Mouse (Mus musculus) midbrain, postnatal 0 days (tissue): ENCODE measurements around the gene Mrpl43. TPM values are rescaled to one million over a fixed set of nuclear protein-coding genes. Genes with fewer than 3 reads are reported as not detected.

ENCODE experiments used
- ATAC-seq: fragments of 200-750 bp; cut with Nextera tagmentation; 2 replicates; pipeline ENCODE4 v1.8.0; 2017; ENCODE audit warnings: moderate number of reproducible peaks, mild to moderate bottlenecking, moderate TSS enrichment, moderate library complexity; ENCODE audit not compliant: low FRiP score
- DNase-seq: peaks from one replicate; pipeline ENCODE4 v3.0.0-alpha.2; 2015; ENCODE audit warnings: low spot score
- H3K27ac ChIP-seq: fragments of 300-500 bp; sonication (generic); 2 replicates; pipeline ENCODE4 v1.5.1; 2014; ENCODE audit warnings: low read depth, mild to moderate bottlenecking, low read length, mixed read lengths
- H3K27me3 ChIP-seq: fragments of 300-500 bp; sonication (generic); 2 replicates; pipeline ENCODE4 v1.6.1; 2014; ENCODE audit warnings: low read length, control low read depth, mixed read lengths; ENCODE audit not compliant: insufficient read depth
- H3K36me3 ChIP-seq: fragments of 300-500 bp; sonication (generic); 2 replicates; pipeline ENCODE4 v1.6.1; 2014; ENCODE audit warnings: low read length, control low read depth, mixed read lengths; ENCODE audit not compliant: insufficient read depth
- H3K4me1 ChIP-seq: fragments of 300-500 bp; sonication (generic); 2 replicates; pipeline ENCODE4 v1.6.1; 2014; ENCODE audit warnings: mild to moderate bottlenecking, control low read depth, antibody characterized with exemption, low read length, mixed read lengths; ENCODE audit not compliant: insufficient read depth
- H3K4me2 ChIP-seq: fragments of 300-500 bp; sonication (generic); 2 replicates; pipeline ENCODE4 v1.6.1; 2014; ENCODE audit warnings: low read depth, mild to moderate bottlenecking, low read length, mixed read lengths; ENCODE audit not compliant: poor library complexity, severe bottlenecking
- H3K4me3 ChIP-seq: fragments of 300-500 bp; sonication (generic); 2 replicates; pipeline ENCODE4 v1.5.1; 2014; ENCODE audit warnings: low read depth, mild to moderate bottlenecking, low read length, moderate library complexity
- H3K9ac ChIP-seq: fragments of 300-500 bp; sonication (generic); replicated peaks from 2 replicates; pipeline ENCODE4 v1.6.1; 2014; ENCODE audit warnings: mild to moderate bottlenecking, low read length, moderate library complexity, mixed read lengths; ENCODE audit not compliant: poor library complexity, severe bottlenecking
- H3K9me3 ChIP-seq: fragments of 300-500 bp; sonication (generic); 2 replicates; pipeline ENCODE4 v1.6.1; 2016; ENCODE audit warnings: low read length, control low read depth
- CTCF ChIP-seq: IDR thresholded peaks from 2 replicates; pipeline ENCODE4 v1.5.1; 2016; ENCODE audit warnings: antibody characterized with exemption, mild to moderate bottlenecking
- WGBS: fragments of 180-500 bp; shearing (Covaris S2); extraction: QIAGEN DNeasy Blood & Tissue Kit; methylation state at CpG from one replicate; pipeline ENCODE4 v1.1.7; 2014; 5-methylcytosine and 5-hydroxymethylcytosine counted together
- polyA plus RNA-seq: library from polyadenylated mRNA; unstranded; fragments of >200 nt; fragmentation: Nextera tagmentation; extraction: Ambion mirVana; gene quantifications from 2 replicates; pipeline ENCODE4 v1.2.1, GENCODE M21; 2015
- total RNA-seq: library from RNA; depleted of rRNA; stranded (reverse); fragments of >200 nt; gene quantifications from 2 replicates; pipeline ENCODE4 v1.2.3, GENCODE M21; 2014

Gene Mrpl43
- total and polyA plus RNA-seq, 2 experiments from 2014 or later, result 87.6 to 105 TPM

DNA sequence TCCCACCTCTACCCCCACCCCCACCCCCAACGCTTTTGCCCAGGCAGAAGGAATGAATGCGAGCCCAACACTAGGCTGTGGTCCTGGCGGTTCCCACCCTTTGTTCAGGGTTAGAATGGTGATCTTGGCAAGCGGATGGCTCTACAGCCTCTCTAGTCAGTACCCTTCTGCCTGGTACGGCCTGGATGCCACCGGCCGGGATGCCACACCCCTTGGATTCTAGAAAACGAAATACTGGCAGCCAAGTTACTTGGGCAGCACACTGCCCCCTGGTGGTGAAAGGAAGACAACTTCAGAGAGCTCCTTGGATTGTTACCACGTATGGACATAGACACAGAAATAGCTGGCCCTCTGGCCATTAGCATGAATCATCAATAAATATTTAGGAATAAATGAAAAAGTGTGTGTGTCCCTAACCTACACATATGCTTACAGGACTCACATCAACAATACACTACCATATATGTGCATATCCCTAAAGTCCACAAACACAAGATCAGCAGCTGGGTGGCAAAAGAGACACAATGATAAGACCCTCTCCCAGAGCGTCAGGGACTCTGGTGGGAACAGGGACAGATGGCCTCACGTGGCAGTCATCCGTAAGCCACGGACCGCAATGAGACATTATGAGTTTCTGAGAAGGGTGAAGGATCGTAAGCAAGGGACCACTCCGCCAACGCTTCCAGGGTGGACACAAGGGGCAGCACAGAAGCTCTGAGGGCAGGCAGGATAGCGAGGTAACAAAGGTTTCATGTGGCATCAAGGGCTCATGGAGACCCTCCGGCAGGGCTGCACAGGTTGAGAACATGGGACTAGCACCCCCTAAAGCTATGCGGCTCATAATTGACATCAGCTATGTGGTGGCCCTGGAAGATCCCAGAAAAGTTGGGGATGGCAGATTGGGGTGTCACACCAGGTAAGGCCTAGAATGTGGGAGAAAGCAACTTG lies 24.8 kb upstream of the Mrpl43 start:
- Histone ChIP-seq H3K27me3 (no peaks in the 10 kb centered on the region), H3K27ac (no peak overlapping the region), H3K4me1 (no peaks in the 10 kb centered on the region), H3K4me3 (no peak overlapping the region), H3K4me2 (peak overlapping the region; percentile 29; the same call in 1 of the 2 replicates), H3K36me3 (peaks cover 13% of the 10 kb centered on the region), H3K9me3 (no peaks in the 10 kb centered on the region), H3K9ac (no peak overlapping the region)
- peak; percentile 92 for TF ChIP-seq CTCF
- 39% methylated on average over 20 of the region's 20 CpGs for WGBS
- ATAC-seq (peak; percentile 47; the same call in 1 of the 2 replicates), DNase-seq (peak; percentile 92)

DNA sequence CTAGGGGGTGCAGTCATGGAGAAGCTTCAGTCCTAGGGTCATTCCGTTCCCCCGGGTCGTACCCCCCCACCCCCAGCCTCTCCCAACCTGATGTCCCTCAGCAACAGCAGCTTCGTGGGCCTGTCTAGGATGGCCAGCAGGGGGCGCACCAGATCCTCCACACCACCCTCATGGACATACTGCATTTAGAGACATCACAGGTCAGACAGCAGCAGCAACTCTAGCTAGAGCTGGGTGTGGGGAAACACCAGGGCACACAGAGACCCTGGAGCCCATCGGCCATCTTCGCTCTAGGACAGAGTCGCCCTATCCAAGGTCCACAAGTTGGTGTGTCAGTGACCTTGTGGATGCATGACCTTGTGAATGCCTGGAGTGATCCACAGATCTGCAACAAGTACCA lies 23.9 kb upstream of the Mrpl43 start:
- peak; percentile 77 for TF ChIP-seq CTCF
- no peaks in the 10 kb centered on the region for H3K9me3 ChIP-seq
- WGBS, result 44% methylated on average over 8 of the region's 8 CpGs
- no peak overlapping the region for H3K4me3 ChIP-seq
- peaks cover 21% of the 10 kb centered on the region for H3K36me3 ChIP-seq
- H3K4me2 ChIP-seq, result no peak overlapping the region
- H3K4me1 ChIP-seq, result no peaks in the 10 kb centered on the region
- H3K27me3 ChIP-seq, result no peaks in the 10 kb centered on the region
- ATAC-seq, result no peak
- no peak overlapping the region for H3K27ac ChIP-seq
- peak; percentile 48 for DNase-seq
- no peak overlapping the region for H3K9ac ChIP-seq

DNA sequence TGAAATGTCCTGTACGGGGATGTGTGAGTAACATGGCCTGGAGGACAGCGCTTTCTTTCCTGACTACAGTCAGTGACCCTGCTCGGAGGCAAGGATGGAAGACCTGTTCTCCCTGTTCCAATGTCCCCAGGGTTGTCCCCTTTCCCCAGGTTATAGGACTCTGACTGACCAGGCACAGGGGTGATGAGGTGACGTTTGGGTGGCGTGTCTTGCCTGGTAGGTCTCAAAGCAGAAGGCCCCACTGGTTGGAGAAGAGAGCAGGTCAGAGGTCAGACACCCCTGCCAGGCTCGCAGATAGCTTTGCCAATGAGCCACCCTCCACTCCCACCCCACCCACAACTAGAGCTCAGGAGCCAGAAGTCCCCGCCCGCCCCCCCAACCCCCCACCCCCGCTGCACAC lies 23.3 kb upstream of the Mrpl43 start:
- H3K4me1 ChIP-seq, result no peaks in the 10 kb centered on the region
- H3K27me3 ChIP-seq, result no peaks in the 10 kb centered on the region
- H3K4me2 ChIP-seq, result no peak overlapping the region
- H3K36me3 ChIP-seq, result peaks cover 21% of the 10 kb centered on the region
- ATAC-seq (no peak), DNase-seq (no peak)
- no peak overlapping the region for H3K9ac ChIP-seq
- no peak for TF ChIP-seq CTCF
- whole genome bisulfite sequencing, result 53% methylated on average over 9 of the region's 9 CpGs
- no peaks in the 10 kb centered on the region for H3K9me3 ChIP-seq
- H3K27ac ChIP-seq, result no peak overlapping the region
- H3K4me3 ChIP-seq, result no peak overlapping the region

DNA sequence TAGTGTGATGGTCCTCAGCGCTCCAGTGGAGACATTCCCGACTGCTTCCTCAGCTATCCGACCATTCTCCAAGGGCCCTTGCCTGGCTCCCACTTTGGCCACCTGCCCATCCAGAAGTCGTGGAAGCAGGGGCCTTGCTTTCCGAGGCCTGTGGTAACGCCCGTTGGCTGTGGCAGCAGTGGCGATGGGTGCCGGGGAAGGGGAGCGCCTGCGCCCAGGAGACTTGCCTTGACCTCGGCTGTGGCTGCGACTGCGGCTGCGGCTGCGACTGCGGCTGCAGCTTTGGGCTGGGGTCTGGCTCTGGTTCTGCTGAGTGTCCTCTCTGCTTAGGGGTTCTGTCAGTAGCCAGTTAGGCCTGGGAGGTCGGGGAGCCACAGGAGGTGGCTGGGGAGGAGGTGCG lies 22.5 kb upstream of the Mrpl43 start:
- H3K4me3 ChIP-seq, result no peak overlapping the region
- no peak for ATAC-seq
- peaks cover 24% of the 10 kb centered on the region for H3K36me3 ChIP-seq
- no peaks in the 10 kb centered on the region for H3K9me3 ChIP-seq
- H3K27me3 ChIP-seq, result no peaks in the 10 kb centered on the region
- TF ChIP-seq CTCF, result no peak
- H3K4me2 ChIP-seq, result no peak overlapping the region
- no peaks in the 10 kb centered on the region for H3K4me1 ChIP-seq
- no peak overlapping the region for H3K27ac ChIP-seq
- H3K9ac ChIP-seq, result no peak overlapping the region
- no peak for DNase-seq
- WGBS, result 65% methylated on average over 19 of the region's 19 CpGs

DNA sequence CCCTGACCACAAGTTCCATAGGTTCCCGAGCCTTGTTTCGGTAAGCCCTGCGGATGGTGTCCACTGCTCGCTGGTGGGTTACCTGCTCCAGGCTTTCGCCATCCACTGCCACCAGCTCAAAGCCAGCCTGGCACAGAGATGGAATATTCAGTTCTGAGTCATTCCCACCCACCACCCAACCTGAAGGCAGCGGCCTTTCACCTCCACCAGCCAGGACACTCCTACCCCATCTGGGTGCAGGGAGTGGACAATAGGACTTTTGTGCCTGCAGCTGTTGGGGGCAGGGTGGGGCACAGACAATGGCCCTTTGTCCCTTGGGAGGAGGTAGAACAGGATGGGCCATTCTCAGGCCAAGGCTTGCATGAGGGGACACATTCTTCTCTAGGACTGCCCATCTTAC lies 21.6 kb upstream of the Mrpl43 start:
- H3K9me3 ChIP-seq, result no peaks in the 10 kb centered on the region
- no peak overlapping the region for H3K27ac ChIP-seq
- no peaks in the 10 kb centered on the region for H3K4me1 ChIP-seq
- ATAC-seq (no peak), DNase-seq (no peak)
- H3K4me2 ChIP-seq, result no peak overlapping the region
- no peak overlapping the region for H3K9ac ChIP-seq
- no peak overlapping the region for H3K4me3 ChIP-seq
- 84% methylated on average over 6 of the region's 6 CpGs for WGBS
- H3K36me3 ChIP-seq, result peaks cover 24% of the 10 kb centered on the region
- TF ChIP-seq CTCF, result no peak
- no peaks in the 10 kb centered on the region for H3K27me3 ChIP-seq

DNA sequence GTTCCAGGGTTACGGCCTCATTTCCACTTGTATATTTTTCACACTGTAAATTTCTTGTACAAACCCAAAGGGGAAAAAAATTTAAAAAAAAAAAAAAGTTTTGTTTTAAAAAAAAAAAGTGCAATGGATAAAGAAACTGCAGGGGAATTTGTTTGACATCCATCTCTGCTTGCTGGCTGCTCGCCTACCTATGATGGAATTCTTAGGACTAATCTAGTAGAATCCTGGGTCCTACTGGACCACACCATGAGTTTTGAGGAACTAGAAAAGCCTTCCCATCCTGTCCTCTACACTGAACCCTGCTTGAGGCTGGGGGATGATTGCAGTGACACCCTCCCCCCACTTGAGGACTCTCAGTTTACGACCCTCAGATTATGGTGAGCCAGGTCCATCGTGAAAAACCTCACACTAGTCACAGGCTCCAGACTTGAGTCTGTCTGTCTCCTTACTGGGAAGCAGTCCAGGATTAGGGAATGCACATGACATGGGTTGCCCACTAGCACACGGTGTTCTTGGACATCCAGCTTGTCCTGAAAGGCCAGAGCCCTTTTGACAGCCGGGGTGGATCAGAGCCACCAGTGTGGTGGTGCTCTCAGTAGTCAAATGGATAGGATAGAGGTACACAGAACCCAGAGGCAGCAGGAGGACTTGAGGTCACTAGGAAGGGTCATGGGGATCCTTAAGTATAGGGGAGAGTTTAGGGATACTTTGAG lies 20.9 kb upstream of the Mrpl43 start:
- TF ChIP-seq CTCF, result no peak
- Histone ChIP-seq H3K9ac (no peak overlapping the region), H3K4me1 (no peaks in the 10 kb centered on the region), H3K4me3 (no peak overlapping the region), H3K36me3 (peaks cover 24% of the 10 kb centered on the region), H3K9me3 (no peaks in the 10 kb centered on the region), H3K27ac (no peak overlapping the region), H3K4me2 (no peak overlapping the region), H3K27me3 (no peaks in the 10 kb centered on the region)
- WGBS, result 87% methylated on average over 6 of the region's 6 CpGs
- DNase-seq (no peak), ATAC-seq (no peak)
